Mouse (Mus musculus) brown adipose tissue, adult 24 weeks (tissue): Measurements from ENCODE around the gene Gm3012. TPM values are rescaled to one million over a fixed set of nuclear protein-coding genes. Genes with fewer than 3 reads are reported as not detected.
"Not testable (repeated sequence)": the region's sequence is repeated elsewhere in the genome, so short reads cannot be mapped to it uniquely, and the experiment has no call there.

Experiments
- H3K27ac ChIP-seq: fragments of 200-500 bp; replicated peaks from 2 replicates; pipeline ENCODE4 v1.5.1; 2012; ENCODE audit warnings: low read depth, mild to moderate bottlenecking, low read length
- H3K4me1 ChIP-seq: fragments of 200-500 bp; 2 replicates; pipeline ENCODE4 v1.6.1; 2012; ENCODE audit warnings: low read length, mixed read lengths; ENCODE audit not compliant: control insufficient read depth, insufficient read depth, insufficient read length
- H3K4me3 ChIP-seq: fragments of 200-500 bp; 2 replicates; pipeline ENCODE4 v1.5.1; 2012; ENCODE audit warnings: low read depth, mild to moderate bottlenecking, low read length, moderate library complexity; ENCODE audit not compliant: insufficient read depth
- polyA plus RNA-seq: library from polyadenylated mRNA; stranded (reverse); fragments of >200 nt; gene quantifications from 2 replicates; pipeline ENCODE4 v1.2.4, GENCODE M21; 2012; ENCODE audit not compliant: missing spikeins, insufficient read depth, insufficient read length

Gene Gm3012
- polyA plus RNA-seq = not detected in 2 replicates

GRCm38 (mm10) chr14:3634212-3634611 is at the start of gene Gm3012:
Gene Gm3012, plus strand, starts transcription at chr14:3634512.
- H3K4me1 ChIP-seq, H3K27ac ChIP-seq, H3K4me3 ChIP-seq: not testable (repeated sequence)

- H3K27ac ChIP-seq, H3K4me3 ChIP-seq, H3K4me1 ChIP-seq: not testable (repeated sequence)
Measured at GRCm38 (mm10) chr14:3651730-3652129, 17.4 kb downstream of the Gm3012 start, which contains the start of gene Gm3020. Gene Gm3020, plus strand, starts transcription at chr14:3652030.

GRCm38 (mm10) chr14:3688483-3688882 is 54.2 kb downstream of the Gm3012 start, which contains the start of gene Gm3043:
Gene Gm3043, plus strand, starts transcription at chr14:3688783.
- not testable (repeated sequence) for H3K4me1 ChIP-seq, H3K27ac ChIP-seq, H3K4me3 ChIP-seq

Other genes with a start within 250 kb of the Gm3012 start
- not detected in 2 replicates for gene Gm10413, start 239.4 kb upstream of the Gm3012 start, polyA plus RNA-seq
- not detected in 2 replicates for gene Gm10409, start 221.9 kb upstream of the Gm3012 start, polyA plus RNA-seq
- not detected in 2 replicates for gene Gm3005, start 206.4 kb upstream of the Gm3012 start, polyA plus RNA-seq
- not detected in 2 replicates for gene Gm10408, start 185.1 kb upstream of the Gm3012 start, polyA plus RNA-seq
- gene Gm3020, start 17.5 kb downstream of the Gm3012 start, polyA plus RNA-seq = not detected in 2 replicates
- not detected in 2 replicates for gene Gm3043, start 54.3 kb downstream of the Gm3012 start, polyA plus RNA-seq
- not detected in 2 replicates for gene Gm3002, start 175.6 kb downstream of the Gm3012 start, polyA plus RNA-seq
- not detected in 2 replicates for gene Gm3033, start 211.7 kb downstream of the Gm3012 start, polyA plus RNA-seq
- not detected in 2 replicates for gene Gm2916, start 249.7 kb downstream of the Gm3012 start, polyA plus RNA-seq